Mouse (Mus musculus) testis, adult 2 months (tissue): ENCODE measurements at regions not wholly inside any gene's neighbourhood (a gene's known extent, or its start where the extent isn't known, plus 50 kb on each side); places are given as distances from the start of the nearest gene placed in this dataset.

Experiments
- H3K27ac ChIP-seq: fragments of 200-500 bp; 2 replicates; pipeline ENCODE4 v1.5.1; 2012; ENCODE audit warnings: low read depth, low read length; ENCODE audit not compliant: control insufficient read depth, insufficient read depth
- H3K27me3 ChIP-seq: fragments of 200-500 bp; 2 replicates; pipeline ENCODE4 v1.6.1; 2012; ENCODE audit warnings: mild to moderate bottlenecking, low read length, moderate library complexity; ENCODE audit not compliant: control insufficient read depth, insufficient read depth
- H3K36me3 ChIP-seq: fragments of 200-500 bp; 2 replicates; pipeline ENCODE4 v1.6.1; 2012; ENCODE audit warnings: mild to moderate bottlenecking, low read length; ENCODE audit not compliant: control insufficient read depth, insufficient read depth
- H3K4me1 ChIP-seq: fragments of 200-500 bp; 2 replicates; pipeline ENCODE4 v1.6.1; 2012; ENCODE audit warnings: low read length; ENCODE audit not compliant: control insufficient read depth, insufficient read depth
- H3K4me3 ChIP-seq: fragments of 200-500 bp; 2 replicates; pipeline ENCODE4 v1.5.1; 2012; ENCODE audit warnings: low read depth, mild to moderate bottlenecking, low read length, moderate library complexity, mixed read lengths; ENCODE audit not compliant: control insufficient read depth
- CTCF ChIP-seq: fragments of 200-500 bp; IDR thresholded peaks from 2 replicates; pipeline ENCODE4 v1.5.1; 2012; ENCODE audit warnings: low read depth, mild to moderate bottlenecking, inconsistent platforms, low read length, moderate library complexity; ENCODE audit not compliant: control insufficient read depth, insufficient read depth, insufficient replicate concordance
- POLR2A ChIP-seq: fragments of 200-500 bp; IDR thresholded peaks from 2 replicates; pipeline ENCODE4 v1.6.1; 2012; ENCODE audit warnings: low read depth, mild to moderate bottlenecking, inconsistent platforms, low read length, moderate library complexity; ENCODE audit not compliant: control insufficient read depth

- H3K4me3 ChIP-seq, result no peak overlapping the region
- TF ChIP-seq POLR2A (no peak), CTCF (no peak)
- H3K27ac ChIP-seq, result no peak overlapping the region
- no peaks in the 10 kb centered on the region for H3K27me3 ChIP-seq
- no peaks in the 10 kb centered on the region for H3K4me1 ChIP-seq
- no peaks in the 10 kb centered on the region for H3K36me3 ChIP-seq
These were observed 182.4 kb upstream of the Atp5g3 start for GRCm38 (mm10) chr2:74093494-74093893.

- no peaks in the 10 kb centered on the region for H3K4me1 ChIP-seq
- no peaks in the 10 kb centered on the region for H3K27me3 ChIP-seq
- no peaks in the 10 kb centered on the region for H3K36me3 ChIP-seq
- H3K4me3 ChIP-seq, result no peak overlapping the region
- TF ChIP-seq CTCF (no peak), POLR2A (no peak)
- H3K27ac ChIP-seq, result no peak overlapping the region
These were observed 176.2 kb upstream of the Atp5g3 start for GRCm38 (mm10) chr2:74087375-74087774.

GRCm38 (mm10) chr2:74084971-74085370 lies 173.8 kb upstream of the Atp5g3 start:
- H3K4me3 ChIP-seq, result no peak overlapping the region
- no peaks in the 10 kb centered on the region for H3K4me1 ChIP-seq
- no peak overlapping the region for H3K27ac ChIP-seq
- no peaks in the 10 kb centered on the region for H3K27me3 ChIP-seq
- no peak for TF ChIP-seq POLR2A
- no peak for TF ChIP-seq CTCF
- no peaks in the 10 kb centered on the region for H3K36me3 ChIP-seq

GRCm38 (mm10) chr2:74076774-74077173 lies 165.6 kb upstream of the Atp5g3 start:
- H3K4me1 ChIP-seq, result peaks cover 2% of the 10 kb centered on the region
- no peaks in the 10 kb centered on the region for H3K27me3 ChIP-seq
- TF ChIP-seq CTCF (no peak), POLR2A (no peak)
- H3K27ac ChIP-seq, result no peak overlapping the region
- H3K36me3 ChIP-seq, result no peaks in the 10 kb centered on the region
- no peak overlapping the region for H3K4me3 ChIP-seq

GRCm38 (mm10) chr2:74075566-74075965 lies 164.4 kb upstream of the Atp5g3 start:
- Histone ChIP-seq H3K27ac (no peak overlapping the region), H3K4me1 (peaks cover 2% of the 10 kb centered on the region), H3K36me3 (no peaks in the 10 kb centered on the region), H3K27me3 (no peaks in the 10 kb centered on the region), H3K4me3 (no peak overlapping the region)
- TF ChIP-seq POLR2A (no peak), CTCF (no peak)

GRCm38 (mm10) chr2:74073396-74073795 lies 162.3 kb upstream of the Atp5g3 start:
- Histone ChIP-seq H3K27ac (no peak overlapping the region), H3K4me3 (no peak overlapping the region), H3K36me3 (no peaks in the 10 kb centered on the region), H3K27me3 (no peaks in the 10 kb centered on the region), H3K4me1 (no peaks in the 10 kb centered on the region)
- TF ChIP-seq POLR2A (no peak), CTCF (no peak)

- Histone ChIP-seq H3K4me3 (no peak overlapping the region), H3K27me3 (no peaks in the 10 kb centered on the region), H3K36me3 (no peaks in the 10 kb centered on the region), H3K4me1 (no peaks in the 10 kb centered on the region), H3K27ac (no peak overlapping the region)
- TF ChIP-seq POLR2A (no peak), CTCF (no peak)
These were observed 155.5 kb upstream of the Atp5g3 start for GRCm38 (mm10) chr2:74066652-74067051.

- Histone ChIP-seq H3K4me1 (no peaks in the 10 kb centered on the region), H3K27me3 (no peaks in the 10 kb centered on the region), H3K27ac (no peak overlapping the region), H3K36me3 (no peaks in the 10 kb centered on the region), H3K4me3 (no peak overlapping the region)
- TF ChIP-seq POLR2A (no peak), CTCF (no peak)
These were observed 153.2 kb upstream of the Atp5g3 start for GRCm38 (mm10) chr2:74064369-74064768.
